Comparison of ENCODE assay signal across 10 mouse cellular contexts in the genomic region with DNA sequence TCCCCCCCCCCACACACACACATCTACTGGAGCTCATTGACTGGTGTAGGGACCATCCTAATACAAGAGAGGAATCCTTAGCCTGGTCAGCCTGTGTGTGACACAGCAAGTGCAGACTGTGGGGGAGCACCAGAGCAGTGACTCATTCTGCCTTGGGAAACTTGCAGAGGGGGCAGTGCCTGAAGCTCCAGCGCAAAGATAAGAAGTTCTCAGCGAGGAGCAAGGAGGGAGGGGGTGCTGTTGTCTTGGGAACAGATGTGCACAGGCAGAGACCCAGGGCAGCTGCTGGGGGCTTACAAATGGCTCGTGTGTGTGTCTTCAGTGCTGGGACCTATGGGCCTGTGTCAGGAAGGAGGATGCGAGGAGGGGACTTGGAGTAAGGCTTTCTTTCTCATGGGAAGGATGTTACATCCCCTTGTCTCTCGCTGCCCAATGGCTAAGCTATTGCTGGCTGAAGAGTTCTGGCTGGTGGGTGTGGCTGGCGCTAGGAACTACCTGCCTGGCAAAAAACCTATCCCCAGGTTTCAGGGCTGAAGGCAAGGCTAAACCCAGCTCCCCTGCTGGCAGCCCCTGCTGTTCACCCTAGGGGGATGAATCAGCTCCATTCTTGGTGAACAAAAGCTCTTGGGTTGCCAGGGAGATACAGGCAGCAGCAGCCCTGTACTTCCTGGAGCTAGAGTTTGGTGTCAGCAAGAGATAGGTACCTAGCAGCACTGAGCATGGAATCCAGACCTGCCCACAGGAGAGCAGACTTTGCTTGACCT.
DNase-seq lines count a peak whose midpoint lies in the region; TF ChIP-seq lines count a peak whose summit lies in the region.
"Had no signal": no experiment of that assay in that cellular context is flagged by ENCODE, and none has a peak within 500 bp of the region (broad histone marks: within the 10 kb centered on the region; RNA-seq: fewer than 3 reads in every experiment).

No protein-coding gene starts in this region.

- H3K4me3 ChIP-seq in lung, adult 2 months (replicated peaks; ENCODE audit: extremely low read depth, low read depth, low read length) = no peak overlapping the region
- H3K4me3 ChIP-seq: neural tube, embryonic 12.5 days had no signal

- 12% methylated on average over 6 of the region's 6 CpGs for WGBS in lung, adult 2 months

- no peak for TF ChIP-seq POLR2A in lung, adult 2 months (IDR thresholded peaks at IDR 0.05; ENCODE audit: borderline replicate concordance, extremely low read depth, low read depth, low read length)

- peak; percentile 34 for DNase-seq in left cerebral cortex, adult 11 months (ENCODE audit: low spot score)
- no peak for DNase-seq in left cerebral cortex, postnatal 4 days
- peak; percentile 7 for DNase-seq in adrenal gland, adult 8-10 months
- DNase-seq in frontal cortex, postnatal 10 days (ENCODE audit: low spot score in 2 of 2) = peak; percentile 34 to 36
- DNase-seq in right cerebral cortex, postnatal 14 days = peak; percentile 21
- no peak for DNase-seq in lung, adult 2 months
- no peak for DNase-seq in urinary bladder, postnatal 25 days (ENCODE audit: low spot score)
- DNase-seq: kidney, postnatal 4 days; lung, embryonic 14.5 days had no signal

- H3K4me1 ChIP-seq in lung, adult 2 months (ENCODE audit: control insufficient read depth, insufficient read depth, low read length) = no peaks in the 10 kb centered on the region

- intact Hi-C loops in left cerebral cortex, postnatal 4 days (cut with DNase I) = no loop called here

- TF ChIP-seq CTCF in lung, adult 2 months (IDR thresholded peaks at IDR 0.05; ENCODE audit: insufficient read depth, low read length) = no peak

Comparison
In these comparisons a context has a peak if more than half of its experiments do, and no peak if none do; other contexts are left out.
1. DNase-seq: peak in left cerebral cortex, adult 11 months (single experiment), adrenal gland, adult 8-10 months (single experiment), frontal cortex, postnatal 10 days (2 of 2) and right cerebral cortex, postnatal 14 days (single experiment); none in left cerebral cortex, postnatal 4 days (single experiment), lung, adult 2 months (single experiment) and urinary bladder, postnatal 25 days (single experiment).